Mouse (Mus musculus) heart, adult 9 months (tissue): Measurements from ENCODE around the gene Gm4631.
"Not testable (repeated sequence)": the region's sequence is repeated elsewhere in the genome, so short reads cannot be mapped to it uniquely, and the experiment has no call there.

ENCODE experiments used
- DNase-seq, 2 experiments: peaks; one replicate each; pipeline ENCODE4 v3.0.0; 2022; ENCODE audit warnings: low spot score in 2 of 2

The Gm4631 gene

GRCm38 (mm10) chr2:175338097-175338496 is at the start of gene Gm4631:
TSS of gene Gm4631 (minus strand) at chr2:175338197.
- not testable (repeated sequence) for DNase-seq

GRCm38 (mm10) chr2:175372136-175372535 is 34.1 kb upstream of the Gm4631 start, which contains the start of gene Zfp968:
TSS of gene Zfp968 (plus strand) at chr2:175372436.
- not testable (repeated sequence) for DNase-seq

- not testable (repeated sequence) for DNase-seq
Observed at GRCm38 (mm10) chr2:175274825-175275224, 63.2 kb downstream of the Gm4631 start, which contains the start of gene Gm14440. TSS of gene Gm14440 (plus strand) at chr2:175275125.
